Mouse (Mus musculus): ENCODE data around the gene S100a13. TPM values are rescaled to one million over a fixed set of nuclear protein-coding genes. Genes with fewer than 3 reads are reported as not detected.

Gene S100a13
- total RNA-seq, 2 experiments from 2014 or later: 20.9 to 21.8 TPM

- DNase-seq (ENCODE audit: low spot score in 2 of 2): no peak
- intact Hi-C loops (cut with DNase I): loop anchor here (5.0 kb wide), 1 partner anchor 204 kb away; no protein-coding TSS in a partner anchor
Observed at GRCm38 (mm10) chr3:90503444-90503843, 10.8 kb upstream of the S100a13 start.

- DNase-seq (ENCODE audit: low spot score in 2 of 2): no peak
- intact Hi-C loops (cut with DNase I): no loop called here
Observed at GRCm38 (mm10) chr3:90505216-90505615, 9.0 kb upstream of the S100a13 start.

DNA sequence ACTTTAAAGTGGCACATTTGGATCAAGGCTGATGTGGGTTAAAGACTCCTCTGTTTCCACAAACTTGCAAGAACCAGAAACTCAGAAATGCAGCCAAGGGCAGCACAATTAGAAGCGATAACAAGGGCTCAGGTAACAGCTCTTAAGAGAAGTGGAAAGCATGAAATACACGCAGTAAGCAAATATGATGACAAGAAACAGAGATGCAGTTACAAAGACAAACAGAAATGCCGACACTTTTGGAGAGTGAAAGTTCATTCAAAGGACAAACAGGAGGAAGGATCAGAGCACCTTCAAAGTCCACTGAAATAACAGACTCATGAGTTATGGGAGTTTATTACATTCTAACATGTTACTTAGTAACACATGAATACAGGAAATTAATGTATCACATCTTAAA lies 7.9 kb upstream of the S100a13 start:
- no peak for DNase-seq (ENCODE audit: low spot score in 2 of 2)
- intact Hi-C loops (cut with DNase I): no loop called here

GRCm38 (mm10) chr3:90508287-90508949 lies 5.8 kb upstream of the S100a13 start:
- DNase-seq (ENCODE audit: low spot score in 2 of 2): no peak
- intact Hi-C loops (cut with DNase I): no loop called here

DNA sequence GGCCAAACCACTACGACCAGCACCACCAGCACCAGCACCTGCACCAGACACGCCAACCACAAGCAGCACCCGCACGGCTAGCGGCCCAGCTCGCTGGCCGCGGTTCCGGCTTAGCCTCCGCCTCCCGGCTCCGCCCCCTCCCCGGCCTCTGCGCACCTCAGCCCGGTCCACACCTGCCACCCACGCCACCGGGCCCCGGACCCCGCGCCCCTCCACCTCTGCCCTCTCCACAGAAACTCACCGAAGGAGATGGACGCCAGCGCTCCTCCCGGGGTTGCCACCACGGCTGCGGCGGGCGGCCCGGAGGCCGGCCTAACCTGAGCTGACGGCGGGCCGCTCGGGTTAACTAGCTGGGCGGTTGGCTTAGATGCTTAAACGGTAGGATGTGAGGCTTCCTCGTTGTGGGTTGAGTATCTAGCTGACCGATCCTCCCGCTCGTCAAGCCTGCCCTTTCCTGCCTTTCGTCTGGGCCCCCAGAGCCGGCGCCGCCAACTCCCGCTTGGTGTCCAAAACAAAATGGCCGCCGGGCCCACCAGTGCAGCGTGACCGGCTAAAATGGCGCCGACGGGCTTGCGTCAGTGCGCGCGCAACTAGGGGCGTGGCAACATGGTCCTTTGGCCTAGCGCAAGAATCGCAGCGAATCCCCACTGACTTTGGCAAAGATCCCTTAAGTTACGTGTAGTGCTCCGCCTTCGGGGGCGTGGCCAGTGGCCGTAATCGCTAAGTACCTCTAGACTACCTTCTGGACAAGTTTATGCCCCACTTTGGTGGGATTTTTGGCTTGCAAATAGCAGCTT lies 5.1 kb upstream of the S100a13 start, which contains the start of gene Chtop:
Chtop (minus strand) TSS at position 549 of the 797 bp plus-strand sequence.
- intact Hi-C loops (cut with DNase I): no loop called here
- DNase-seq (ENCODE audit: low spot score in 2 of 2): peak; percentile 99

DNA sequence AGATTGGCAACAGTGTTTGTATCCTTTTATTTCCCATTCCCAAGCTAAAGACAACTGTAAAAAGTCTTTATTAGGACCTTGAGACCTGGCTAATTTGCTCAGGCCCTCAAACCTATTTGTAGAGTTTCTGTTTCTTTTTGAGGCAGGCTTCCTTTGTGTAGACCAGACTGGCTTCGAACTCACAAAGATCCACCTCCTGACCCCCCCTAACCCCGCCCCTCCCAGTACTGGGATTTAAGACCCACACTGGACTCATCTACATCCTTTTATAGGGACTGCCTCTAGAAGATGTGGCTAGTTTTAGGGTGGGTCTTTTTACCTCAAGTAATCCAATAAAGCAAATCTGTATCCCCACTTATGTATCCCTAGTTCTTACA lies 4.5 kb upstream of the S100a13 start:
- no peak for DNase-seq (ENCODE audit: low spot score in 2 of 2)
- intact Hi-C loops (cut with DNase I): loop anchor here (5.0 kb wide), 1 partner anchor 143 kb away; the partner anchor contains the start of gene S100a7a

DNA sequence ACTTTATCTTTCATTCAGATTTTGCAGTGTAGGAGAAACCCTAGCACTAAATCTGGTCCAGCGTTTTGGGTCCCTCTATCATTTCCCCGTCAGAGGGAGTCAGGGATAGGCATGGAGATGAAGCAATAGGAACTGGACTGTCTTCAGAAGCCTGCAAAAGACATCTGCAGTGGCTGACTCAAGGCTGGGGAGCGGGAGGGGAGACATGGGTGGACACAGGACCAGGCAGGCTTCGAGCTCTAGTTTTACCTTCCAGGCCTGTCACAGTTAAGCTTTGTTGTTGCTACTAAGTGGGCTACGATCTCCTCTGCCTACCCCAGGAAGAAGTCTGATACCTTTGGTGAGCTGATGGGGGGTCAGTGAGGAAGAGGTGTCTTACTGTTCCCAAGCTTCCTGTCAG lies 2.0 kb upstream of the S100a13 start:
- no peak for DNase-seq (ENCODE audit: low spot score in 2 of 2)
- intact Hi-C loops (cut with DNase I): loop anchor here (5.0 kb wide), 1 partner anchor 140 kb away; the partner anchor contains the start of gene S100a7a

GRCm38 (mm10) chr3:90512948-90513642 lies 1.1 kb upstream of the S100a13 start:
- intact Hi-C loops (cut with DNase I): loop anchor here (5.0 kb wide), 1 partner anchor 139 kb away; the partner anchor contains the start of gene S100a7a
- no peak for DNase-seq (ENCODE audit: low spot score in 2 of 2)

GRCm38 (mm10) chr3:90514691-90515090 lies 456 bp downstream of the S100a13 start:
- intact Hi-C loops (cut with DNase I): loop anchor here (5.0 kb wide), 1 partner anchor 138 kb away; the partner anchor contains the start of gene S100a7a
- DNase-seq (ENCODE audit: low spot score in 2 of 2): no peak

DNA sequence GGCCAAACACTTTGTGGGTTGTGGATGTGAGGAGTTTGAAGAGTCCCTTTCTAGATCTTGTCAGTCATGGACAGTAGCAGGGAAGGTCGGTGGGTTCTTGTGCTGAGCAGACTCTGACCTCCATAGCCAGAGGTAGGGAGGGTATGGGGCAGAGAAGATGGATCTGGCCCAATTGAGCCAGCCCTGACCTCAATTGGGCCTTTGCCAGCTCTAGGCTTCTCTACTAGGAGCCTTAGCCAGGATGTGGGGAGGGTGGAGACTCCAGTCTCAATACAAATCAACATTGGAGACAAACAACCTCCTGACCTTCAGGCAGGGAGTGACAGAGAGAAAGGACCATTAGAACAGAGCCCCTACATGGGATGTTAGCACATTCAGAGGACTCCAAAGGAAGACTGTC lies 1.0 kb downstream of the S100a13 start:
- no peak for DNase-seq (ENCODE audit: low spot score in 2 of 2)
- intact Hi-C loops (cut with DNase I): no loop called here

DNA sequence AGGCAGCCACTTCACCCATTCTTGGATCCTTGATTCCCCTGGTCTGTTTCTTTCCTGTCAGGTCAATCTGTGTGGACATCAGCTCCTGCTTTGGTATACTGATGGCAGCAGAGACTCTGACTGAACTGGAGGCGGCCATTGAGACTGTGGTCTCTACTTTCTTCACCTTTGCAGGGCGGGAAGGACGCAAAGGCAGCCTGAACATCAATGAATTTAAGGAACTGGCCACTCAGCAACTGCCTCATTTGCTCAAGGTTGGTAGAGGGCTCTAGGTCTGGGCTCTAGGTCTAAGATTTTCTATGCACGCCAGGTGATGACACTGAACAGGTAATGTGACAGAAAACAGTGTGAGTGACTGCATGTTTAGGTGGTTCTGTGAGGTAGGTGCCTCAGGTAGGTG lies 1.6 kb downstream of the S100a13 start:
- DNase-seq (ENCODE audit: low spot score in 2 of 2): no peak
- intact Hi-C loops (cut with DNase I): no loop called here

GRCm38 (mm10) chr3:90517711-90518110 lies 3.5 kb downstream of the S100a13 start:
- no peak for DNase-seq (ENCODE audit: low spot score in 2 of 2)
- intact Hi-C loops (cut with DNase I): no loop called here

GRCm38 (mm10) chr3:90525421-90525820 lies 11.2 kb downstream of the S100a13 start:
- no peak for DNase-seq (ENCODE audit: low spot score in 2 of 2)
- intact Hi-C loops (cut with DNase I): loop anchor here (5.0 kb wide), 2 partner anchors 52 to 87 kb away; partner anchors contain the start of gene S100a6

- DNase-seq (ENCODE audit: low spot score in 2 of 2): no peak
- intact Hi-C loops (cut with DNase I): loop anchor here (5.0 kb wide), 2 partner anchors 51 to 86 kb away; partner anchors contain the start of gene S100a6
Observed at GRCm38 (mm10) chr3:90526076-90526475, 11.8 kb downstream of the S100a13 start.

- intact Hi-C loops (cut with DNase I): loop anchor here (5.0 kb wide), 2 partner anchors 51 to 86 kb away; partner anchors contain the start of gene S100a6
Observed at GRCm38 (mm10) chr3:90526580-90526979, 12.3 kb downstream of the S100a13 start, which contains the start of gene S100a14. Gene S100a14, plus strand, starts transcription at chr3:90526856.

GRCm38 (mm10) chr3:90527291-90527873 lies 13.1 kb downstream of the S100a13 start:
- intact Hi-C loops (cut with DNase I): loop anchor here (5.0 kb wide), 2 partner anchors 50 to 85 kb away; partner anchors contain the start of gene S100a6
- DNase-seq (ENCODE audit: low spot score in 2 of 2): no peak

More at GRCm38 (mm10) chr3:90526580-90526979, 12.3 kb downstream of the S100a13 start, which contains the start of gene S100a14:
- DNase-seq (ENCODE audit: low spot score in 2 of 2): no peak

DNA sequence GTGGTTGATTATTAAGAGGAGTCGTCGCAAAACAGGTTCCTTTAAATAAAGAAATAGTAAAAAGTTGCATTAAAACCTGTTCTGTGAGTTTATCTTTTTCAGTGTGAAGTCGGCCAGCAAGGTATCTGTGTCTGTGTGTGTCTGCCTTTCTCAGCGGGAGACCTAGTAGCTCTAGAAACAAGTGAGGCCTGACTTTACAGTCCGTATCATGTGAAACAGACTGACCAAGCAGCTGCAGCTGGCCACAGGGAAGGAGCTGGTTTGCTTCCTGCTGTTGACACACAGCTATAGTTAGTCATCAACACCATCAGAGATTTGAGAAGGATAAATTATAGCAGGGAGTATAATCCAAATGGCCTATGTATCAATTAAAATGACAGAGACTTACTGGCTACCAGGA lies 17.5 kb downstream of the S100a13 start:
- DNase-seq (ENCODE audit: low spot score in 2 of 2): no peak
- intact Hi-C loops (cut with DNase I): no loop called here

DNA sequence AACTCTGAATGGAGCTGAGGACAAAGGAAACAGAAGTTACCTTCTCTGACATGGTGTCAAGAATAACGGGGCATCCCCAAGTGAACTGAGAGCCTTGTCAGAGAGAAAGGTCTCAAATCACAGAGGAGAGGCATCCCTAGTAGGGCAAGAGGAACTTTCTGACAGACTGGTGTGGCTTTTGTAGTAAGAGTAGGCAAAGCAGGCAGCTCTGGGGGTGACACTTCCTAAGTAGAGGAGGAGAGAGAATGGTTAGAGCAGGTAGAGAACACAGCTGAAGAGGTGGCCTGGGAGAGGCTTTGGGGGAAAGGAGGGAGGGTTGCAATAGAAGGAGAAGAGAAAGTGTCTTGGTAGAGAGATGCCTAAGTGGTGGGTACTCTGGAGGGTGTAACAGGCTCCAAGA lies 21.2 kb downstream of the S100a13 start:
- intact Hi-C loops (cut with DNase I): no loop called here
- no peak for DNase-seq (ENCODE audit: low spot score in 2 of 2)
